Comparison of ENCODE assay signal across 18 mouse cellular contexts in genomic region chr5:31811663-31812001, GRCm38 (mm10).
DNase-seq lines count a peak whose midpoint lies in the region; ATAC-seq and TF ChIP-seq lines count a peak whose summit lies in the region.
"Had no signal": no experiment of that assay in that cellular context is flagged by ENCODE, and none has a peak within 500 bp of the region (broad histone marks: within the 10 kb centered on the region; RNA-seq: fewer than 3 reads in every experiment).

No protein-coding gene starts in this region.

- TF ChIP-seq CTCF in heart, adult 2 months (IDR thresholded peaks at IDR 0.05): no peak
- no peak for TF ChIP-seq CTCF in kidney, adult 2 months (conservative IDR thresholded peaks at IDR 0.05; ENCODE audit: insufficient read depth, insufficient read length, low read depth, low read length)
- TF ChIP-seq CTCF in intestine, postnatal 0 days (IDR thresholded peaks at IDR 0.05; ENCODE audit: low read depth): no peak

- H3K9me3 ChIP-seq in heart, embryonic 12.5 days (replicated peaks): no peaks in the 10 kb centered on the region
- no peaks in the 10 kb centered on the region for H3K9me3 ChIP-seq in kidney, embryonic 14.5 days (ENCODE audit: control insufficient read depth, low read length)
- no peaks in the 10 kb centered on the region for H3K9me3 ChIP-seq in intestine, postnatal 0 days (ENCODE audit: control insufficient read depth)
- H3K9me3 ChIP-seq: forebrain, embryonic 15.5 days; hindbrain, embryonic 10.5 days; limb, embryonic 10.5 days; liver, embryonic 15.5 days; midbrain, embryonic 15.5 days; neural tube, embryonic 12.5 days had no signal

- peaks cover 18% of the 10 kb centered on the region for H3K4me1 ChIP-seq in heart, embryonic 12.5 days (replicated peaks)
- H3K4me1 ChIP-seq in heart, adult 2 months (ENCODE audit: control insufficient read depth, insufficient read depth, low read length): 0 out of 2 replicates have a peak, but pooled peaks cover 1% of the 10 kb centered on the region
- peaks cover 30% of the 10 kb centered on the region for H3K4me1 ChIP-seq in kidney, embryonic 14.5 days (ENCODE audit: control insufficient read depth, insufficient read depth, low read length)
- peaks cover 13% of the 10 kb centered on the region; the same call in 1 of the 2 replicates for H3K4me1 ChIP-seq in kidney, adult 2 months (ENCODE audit: control insufficient read depth, insufficient read depth, low read length)
- H3K4me1 ChIP-seq in intestine, postnatal 0 days (replicated peaks; ENCODE audit: control insufficient read depth, insufficient read depth, low read length): 0 out of 2 replicates have a peak, but pooled peaks cover 10% of the 10 kb centered on the region
- H3K4me1 ChIP-seq: hindbrain, embryonic 10.5 days; midbrain, embryonic 15.5 days had no signal

- no peak for ATAC-seq in heart, embryonic 12.5 days (ENCODE audit: insufficient number of reproducible peaks, low FRiP score)
- ATAC-seq in kidney, embryonic 14.5 days (ENCODE audit: low FRiP score, low TSS enrichment): no peak
- ATAC-seq in intestine, postnatal 0 days: no peak
- ATAC-seq: forebrain, embryonic 15.5 days; hindbrain, postnatal 0 days; midbrain, embryonic 15.5 days had no signal

- H3K4me3 ChIP-seq in heart, embryonic 12.5 days: no peak overlapping the region
- H3K4me3 ChIP-seq in heart, adult 2 months: no peak overlapping the region
- H3K4me3 ChIP-seq in kidney, embryonic 14.5 days (ENCODE audit: low read length): no peak overlapping the region
- H3K4me3 ChIP-seq in kidney, adult 2 months (ENCODE audit: insufficient read depth, low read depth, low read length): no peak overlapping the region
- H3K4me3 ChIP-seq in intestine, postnatal 0 days (ENCODE audit: low read depth, low read length): no peak overlapping the region
- H3K4me3 ChIP-seq: forebrain, embryonic 15.5 days; hindbrain, embryonic 10.5 days; limb, embryonic 10.5 days; liver, embryonic 15.5 days; midbrain, embryonic 15.5 days; neural tube, embryonic 12.5 days had no signal

- peak overlapping the region; percentile 28; the same call in 1 of the 2 replicates for H3K27ac ChIP-seq in heart, embryonic 12.5 days (ENCODE audit: poor library complexity, severe bottlenecking)
- no peak overlapping the region for H3K27ac ChIP-seq in heart, adult 2 months
- peak overlapping the region; percentile 70 for H3K27ac ChIP-seq in kidney, embryonic 14.5 days (ENCODE audit: low read depth, low read length)
- H3K27ac ChIP-seq in kidney, adult 2 months (ENCODE audit: insufficient read depth, low read depth, low read length): no peak overlapping the region
- H3K27ac ChIP-seq in intestine, postnatal 0 days (ENCODE audit: low read depth, low read length): peak overlapping the region; percentile 52; the same call in 1 of the 2 replicates
- H3K27ac ChIP-seq: forebrain, embryonic 15.5 days; hindbrain, embryonic 10.5 days; hindbrain, postnatal 0 days; limb, embryonic 10.5 days; liver, embryonic 15.5 days; macrophage; midbrain, embryonic 15.5 days; neural tube, embryonic 12.5 days had no signal

- H3K9ac ChIP-seq in heart, embryonic 12.5 days: no peak overlapping the region
- H3K9ac ChIP-seq in heart, adult 2 months (ENCODE audit: low read depth, low read length): no peak overlapping the region
- H3K9ac ChIP-seq in kidney, embryonic 14.5 days (ENCODE audit: low read depth, low read length): no peak overlapping the region
- no peak overlapping the region for H3K9ac ChIP-seq in intestine, postnatal 0 days (ENCODE audit: low read depth, low read length)
- H3K9ac ChIP-seq: forebrain, embryonic 15.5 days; liver, embryonic 15.5 days; midbrain, embryonic 15.5 days; neural tube, embryonic 12.5 days had no signal

- no peak for TF ChIP-seq EP300 in heart, adult 2 months (IDR thresholded peaks at IDR 0.05; ENCODE audit: insufficient read depth, low read depth, low read length)

- 88% methylated on average over 1 of the region's 1 CpGs for WGBS in heart, embryonic 12.5 days
- WGBS in heart, adult 2 months: 97% methylated on average over 1 of the region's 1 CpGs
- 79% methylated on average over 1 of the region's 1 CpGs for WGBS in kidney, embryonic 14.5 days
- WGBS in kidney, adult 2 months: 94% methylated on average over 1 of the region's 1 CpGs
- 89% methylated on average over 1 of the region's 1 CpGs for WGBS in intestine, postnatal 0 days

- intact Hi-C loops in heart, adult 2 months (cut with DNase I): no loop called here
- intact Hi-C loops in gastrocnemius, postnatal 36 days (cut with DNase I): no loop called here

- DNase-seq in heart, adult 2 months: no peak
- DNase-seq in kidney, adult 2 months: no peak
- peak; percentile 45 for DNase-seq in 416B (ENCODE audit: low read depth)
- DNase-seq in gastrocnemius, postnatal 36 days: no peak
- DNase-seq: thymus, adult 2 months; thymus, postnatal 4 days had no signal

- no peak overlapping the region for H3K4me2 ChIP-seq in heart, embryonic 12.5 days
- no peak overlapping the region for H3K4me2 ChIP-seq in kidney, embryonic 14.5 days (replicated peaks; ENCODE audit: low read depth, low read length)
- H3K4me2 ChIP-seq in intestine, postnatal 0 days (replicated peaks; ENCODE audit: low read depth): no peak overlapping the region
- H3K4me2 ChIP-seq: forebrain, embryonic 15.5 days; midbrain, embryonic 15.5 days; neural tube, embryonic 12.5 days had no signal

- no peaks in the 10 kb centered on the region for H3K27me3 ChIP-seq in heart, embryonic 12.5 days (replicated peaks)
- no peaks in the 10 kb centered on the region for H3K27me3 ChIP-seq in heart, adult 2 months (ENCODE audit: control insufficient read depth, insufficient read depth, low read length)
- H3K27me3 ChIP-seq in kidney, embryonic 14.5 days (ENCODE audit: control insufficient read depth, insufficient read depth, low read length): no peaks in the 10 kb centered on the region
- H3K27me3 ChIP-seq in kidney, adult 2 months (replicated peaks; ENCODE audit: control insufficient read depth, insufficient read depth, low read length): no peaks in the 10 kb centered on the region
- H3K27me3 ChIP-seq in intestine, postnatal 0 days (replicated peaks; ENCODE audit: control insufficient read depth, insufficient read depth, low read length): no peaks in the 10 kb centered on the region
- H3K27me3 ChIP-seq: forebrain, embryonic 15.5 days; liver, embryonic 15.5 days; midbrain, embryonic 15.5 days; neural tube, embryonic 12.5 days; Patski had no signal

- TF ChIP-seq POLR2A in heart, adult 2 months (IDR thresholded peaks at IDR 0.05; ENCODE audit: insufficient read depth, low read depth, low read length): no peak
- no peak for TF ChIP-seq POLR2A in kidney, adult 2 months (IDR thresholded peaks at IDR 0.05; ENCODE audit: low read depth, low read length)

- H3K79me2 ChIP-seq in heart, adult 2 months (replicated peaks; ENCODE audit: control insufficient read depth, insufficient read depth, low read length): no peaks in the 10 kb centered on the region

- H3K36me3 ChIP-seq in heart, embryonic 12.5 days: no peaks in the 10 kb centered on the region
- no peaks in the 10 kb centered on the region for H3K36me3 ChIP-seq in heart, adult 2 months (ENCODE audit: control insufficient read depth, insufficient read depth, low read length)
- no peaks in the 10 kb centered on the region for H3K36me3 ChIP-seq in kidney, embryonic 14.5 days (ENCODE audit: control insufficient read depth, insufficient read depth, low read length)
- no peaks in the 10 kb centered on the region for H3K36me3 ChIP-seq in kidney, adult 2 months (ENCODE audit: control insufficient read depth, insufficient read depth, low read length)
- H3K36me3 ChIP-seq in intestine, postnatal 0 days (ENCODE audit: control insufficient read depth, insufficient read depth): no peaks in the 10 kb centered on the region
- H3K36me3 ChIP-seq: forebrain, embryonic 15.5 days; hindbrain, embryonic 10.5 days; limb, embryonic 10.5 days; liver, embryonic 15.5 days; midbrain, embryonic 15.5 days; neural tube, embryonic 12.5 days had no signal

Comparison
In these comparisons a context has a peak if more than half of its experiments do, and no peak if none do; other contexts are left out.
1. H3K27ac ChIP-seq: peak in heart, embryonic 12.5 days (single experiment), kidney, embryonic 14.5 days (single experiment) and intestine, postnatal 0 days (single experiment); none in heart, adult 2 months (single experiment) and kidney, adult 2 months (single experiment).